ENCODE assay signal across 10 mouse cellular contexts in the genomic region with DNA sequence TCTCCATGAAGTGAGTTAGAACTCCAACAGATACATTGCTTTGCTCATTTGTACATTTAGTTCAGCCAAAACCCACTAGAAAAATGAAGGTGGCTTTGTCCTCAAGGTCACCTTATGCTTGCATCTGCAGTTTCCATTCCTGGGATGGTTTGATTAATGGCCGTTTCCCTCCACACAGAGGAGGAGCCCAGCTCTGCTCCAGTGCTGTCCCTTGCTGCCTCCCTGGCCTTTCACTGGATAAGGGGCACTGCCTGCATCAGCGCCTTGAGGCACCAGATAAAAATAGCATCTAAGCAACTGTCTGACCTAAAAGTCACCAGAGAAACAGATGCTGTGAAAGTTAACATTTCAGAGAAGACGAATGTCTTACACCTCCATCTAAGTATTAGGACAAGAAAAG. TPM values are rescaled to one million over a fixed set of nuclear protein-coding genes. Genes with fewer than 3 reads are reported as not detected.
DNase-seq lines count a peak whose midpoint lies in the region; ATAC-seq and TF ChIP-seq lines count a peak whose summit lies in the region.
"Had no signal": no experiment of that assay in that cellular context is flagged by ENCODE, and none has a peak within 500 bp of the region (broad histone marks: within the 10 kb centered on the region; RNA-seq: fewer than 3 reads in every experiment).

No protein-coding gene starts in this region.

- no peak for ATAC-seq in heart, embryonic 12.5 days (ENCODE audit: insufficient number of reproducible peaks, low FRiP score)
- no peak for ATAC-seq in embryonic facial prominence, embryonic 11.5 days (replicated peaks; ENCODE audit: insufficient number of reproducible peaks, low FRiP score, low TSS enrichment, low read depth)
- no peak for ATAC-seq in intestine, postnatal 0 days
- ATAC-seq in neural tube, embryonic 11.5 days (ENCODE audit: insufficient read depth, low FRiP score, low TSS enrichment): 0 out of 2 replicates have a peak, but pooled peaks have one; percentile 31
- ATAC-seq: Patski had no signal

- no peak overlapping the region for H3K9ac ChIP-seq in heart, embryonic 12.5 days
- no peak overlapping the region for H3K9ac ChIP-seq in embryonic facial prominence, embryonic 11.5 days (replicated peaks; ENCODE audit: low read length)
- H3K9ac ChIP-seq in intestine, postnatal 0 days (ENCODE audit: low read depth, low read length): no peak overlapping the region
- H3K9ac ChIP-seq in neural tube, embryonic 11.5 days (ENCODE audit: low read length): peak overlapping the region; percentile 49; the same call in 1 of the 2 replicates

- no peak overlapping the region for H3K4me3 ChIP-seq in heart, embryonic 12.5 days
- H3K4me3 ChIP-seq in embryonic facial prominence, embryonic 11.5 days (ENCODE audit: low read depth, low read length): no peak overlapping the region
- no peak overlapping the region for H3K4me3 ChIP-seq in intestine, postnatal 0 days (ENCODE audit: low read depth, low read length)
- no peak overlapping the region for H3K4me3 ChIP-seq in neural tube, embryonic 11.5 days (ENCODE audit: low read depth, low read length)

- peak overlapping the region; percentile 76 for H3K27ac ChIP-seq in heart, embryonic 12.5 days (ENCODE audit: poor library complexity, severe bottlenecking)
- H3K27ac ChIP-seq in embryonic facial prominence, embryonic 11.5 days (replicated peaks; ENCODE audit: low read depth, low read length): no peak overlapping the region; the same call in 1 of the 2 replicates
- H3K27ac ChIP-seq in intestine, postnatal 0 days (ENCODE audit: low read depth, low read length): peak overlapping the region; percentile 61; the same call in 1 of the 2 replicates
- H3K27ac ChIP-seq in neural tube, embryonic 11.5 days (ENCODE audit: low read depth, low read length): peak overlapping the region; percentile 75

- no peak for TF ChIP-seq CTCF in intestine, postnatal 0 days (IDR thresholded peaks at IDR 0.05; ENCODE audit: low read depth)

- H3K36me3 ChIP-seq in heart, embryonic 12.5 days: no peaks in the 10 kb centered on the region
- no peaks in the 10 kb centered on the region for H3K36me3 ChIP-seq in embryonic facial prominence, embryonic 11.5 days (replicated peaks; ENCODE audit: control insufficient read depth, insufficient read depth, low read depth, low read length)
- H3K36me3 ChIP-seq in intestine, postnatal 0 days (ENCODE audit: control insufficient read depth, insufficient read depth): no peaks in the 10 kb centered on the region
- H3K36me3 ChIP-seq in neural tube, embryonic 11.5 days (ENCODE audit: control insufficient read depth, insufficient read depth, low read length): no peaks in the 10 kb centered on the region

- WGBS in heart, embryonic 12.5 days: 17% methylated on average over 3 of the region's 3 CpGs
- 18% methylated on average over 3 of the region's 3 CpGs for WGBS in embryonic facial prominence, embryonic 11.5 days
- WGBS in intestine, postnatal 0 days: 53% methylated on average over 3 of the region's 3 CpGs
- 14% methylated on average over 3 of the region's 3 CpGs for WGBS in neural tube, embryonic 11.5 days

- no peaks in the 10 kb centered on the region for H3K27me3 ChIP-seq in heart, embryonic 12.5 days (replicated peaks)
- H3K27me3 ChIP-seq in embryonic facial prominence, embryonic 11.5 days (ENCODE audit: control insufficient read depth, insufficient read depth, low read length): no peaks in the 10 kb centered on the region
- H3K27me3 ChIP-seq in intestine, postnatal 0 days (replicated peaks; ENCODE audit: control insufficient read depth, insufficient read depth, low read length): no peaks in the 10 kb centered on the region
- no peaks in the 10 kb centered on the region for H3K27me3 ChIP-seq in neural tube, embryonic 11.5 days (ENCODE audit: control insufficient read depth, insufficient read depth, low read length)
- H3K27me3 ChIP-seq: Patski had no signal

- intact Hi-C loops in heart, postnatal 25 days (cut with DNase I): no loop called here

- peaks cover 67% of the 10 kb centered on the region for H3K4me1 ChIP-seq in heart, embryonic 12.5 days (replicated peaks)
- H3K4me1 ChIP-seq in embryonic facial prominence, embryonic 11.5 days (ENCODE audit: control insufficient read depth, insufficient read depth, low read length): peaks cover 5% of the 10 kb centered on the region
- no peaks in the 10 kb centered on the region for H3K4me1 ChIP-seq in intestine, postnatal 0 days (replicated peaks; ENCODE audit: control insufficient read depth, insufficient read depth, low read length)
- peaks cover 58% of the 10 kb centered on the region for H3K4me1 ChIP-seq in neural tube, embryonic 11.5 days (ENCODE audit: control insufficient read depth, insufficient read depth, low read length)

- no peak overlapping the region for H3K4me2 ChIP-seq in heart, embryonic 12.5 days
- H3K4me2 ChIP-seq in embryonic facial prominence, embryonic 11.5 days (ENCODE audit: low read depth, low read length): no peak overlapping the region
- H3K4me2 ChIP-seq in intestine, postnatal 0 days (replicated peaks; ENCODE audit: low read depth): peak overlapping the region; percentile 42; the same call in 1 of the 2 replicates
- peak overlapping the region; percentile 30 for H3K4me2 ChIP-seq in neural tube, embryonic 11.5 days (ENCODE audit: low read depth)

- H3K9me3 ChIP-seq in heart, embryonic 12.5 days (replicated peaks): no peaks in the 10 kb centered on the region
- H3K9me3 ChIP-seq in embryonic facial prominence, embryonic 11.5 days (replicated peaks; ENCODE audit: control insufficient read depth, low read length): no peaks in the 10 kb centered on the region
- no peaks in the 10 kb centered on the region for H3K9me3 ChIP-seq in intestine, postnatal 0 days (ENCODE audit: control insufficient read depth)
- no peaks in the 10 kb centered on the region for H3K9me3 ChIP-seq in neural tube, embryonic 11.5 days (ENCODE audit: control insufficient read depth, low read length)

- no peak for DNase-seq in heart, postnatal 25 days (ENCODE audit: low spot score)
- peak; percentile 27 for DNase-seq in embryonic facial prominence, embryonic 11.5 days (ENCODE audit: low spot score)
- DNase-seq in neural tube, embryonic 11.5 days (ENCODE audit: low spot score): peak; percentile 65
- DNase-seq in ovary, postnatal 36 days (ENCODE audit: low spot score): no peak
- DNase-seq in ovary, adult 18-20 months (ENCODE audit: low spot score): no peak
- DNase-seq in cerebellum, postnatal 4 days (ENCODE audit: low spot score in 2 of 2): no peak

RNA-seq across cellular contexts. Expression of gene Sparcl1, which starts 4.0 kb away (rescaled TPM):
- polyA plus RNA-seq in heart, embryonic 12.5 days (2016; fragmentation: Nextera tagmentation; extraction: Ambion mirVana): 21.2 and 25.4 TPM in 2 replicates
- total RNA-seq in heart, postnatal 25 days (2021): 100 to 1,000 TPM; 191 to 258 TPM
- polyA plus RNA-seq in embryonic facial prominence, embryonic 11.5 days (2014; fragmentation: Nextera tagmentation; extraction: Ambion mirVana): 45.8 and 48.8 TPM in 2 replicates
- 158 and 165 TPM in 2 replicates for polyA plus RNA-seq in intestine, postnatal 0 days (2015; fragmentation: Nextera tagmentation; extraction: Ambion mirVana)
- 68.9 and 73.1 TPM in 2 replicates for polyA plus RNA-seq in neural tube, embryonic 11.5 days (2014; fragmentation: Nextera tagmentation; extraction: Ambion mirVana)
- polyA plus RNA-seq: Patski had no signal

RNA-seq across cellular contexts. Expression of gene Gm17660, which starts 32.1 kb away (rescaled TPM):
- polyA plus RNA-seq in heart, embryonic 12.5 days (2016; fragmentation: Nextera tagmentation; extraction: Ambion mirVana): not detected in 2 replicates
- not detected for total RNA-seq in heart, postnatal 25 days (2021)
- polyA plus RNA-seq in embryonic facial prominence, embryonic 11.5 days (2014; fragmentation: Nextera tagmentation; extraction: Ambion mirVana): not detected in 2 replicates
- polyA plus RNA-seq in intestine, postnatal 0 days (2015; fragmentation: Nextera tagmentation; extraction: Ambion mirVana): 1.1 and 1.5 TPM in 2 replicates
- not detected in 2 replicates for polyA plus RNA-seq in neural tube, embryonic 11.5 days (2014; fragmentation: Nextera tagmentation; extraction: Ambion mirVana)
- total RNA-seq: layer of hippocampus, adult 18-20 months had no signal
- polyA plus RNA-seq: Patski had no signal

Comparison
In these comparisons a context has a peak if more than half of its experiments do, and no peak if none do; other contexts are left out.
1. H3K4me2 ChIP-seq: peak in intestine, postnatal 0 days (single experiment) and neural tube, embryonic 11.5 days (single experiment); none in heart, embryonic 12.5 days (single experiment) and embryonic facial prominence, embryonic 11.5 days (single experiment).
2. DNase-seq: peak in embryonic facial prominence, embryonic 11.5 days (single experiment) and neural tube, embryonic 11.5 days (single experiment); none in heart, postnatal 25 days (single experiment), ovary, postnatal 36 days (single experiment), ovary, adult 18-20 months (single experiment) and cerebellum, postnatal 4 days (0 of 2).